Mouse (Mus musculus): ENCODE results near the gene Dyrk1a.

- TF ChIP-seq EP300 (IDR thresholded peaks at IDR 0.05): no peak
- TF ChIP-seq CTCF (IDR thresholded peaks at IDR 0.05): no peak
Measured at GRCm38 (mm10) chr16:94590977-94591376, 21.2 kb downstream of the Dyrk1a start.

Data from lung, postnatal 0 days (tissue).